Mouse (Mus musculus): Measurements from ENCODE around the gene Sppl2b.

DNA sequence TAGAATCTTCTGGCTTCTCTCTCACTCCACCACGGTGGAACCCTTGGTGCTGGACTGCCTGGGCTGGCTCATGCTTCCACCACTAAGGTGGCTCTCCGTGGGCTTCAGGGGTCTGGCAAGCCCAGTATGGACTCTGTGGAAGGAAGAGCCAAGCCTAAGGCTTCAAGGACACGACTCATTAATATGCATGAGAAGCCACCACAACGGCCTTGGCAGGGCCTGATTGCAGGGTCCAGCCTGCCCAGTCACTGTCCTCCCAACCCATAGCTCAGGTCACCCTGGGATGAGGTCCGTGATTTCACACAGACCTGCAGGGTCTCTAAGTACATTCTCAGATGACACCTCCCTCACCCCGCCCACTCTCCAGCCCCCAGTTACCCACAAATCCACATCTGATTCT lies 15.2 kb upstream of the Sppl2b start:
- TF ChIP-seq CTCF (IDR thresholded peaks at IDR 0.05; ENCODE audit: extremely low read depth, insufficient read depth, insufficient read length, insufficient replicate concordance): no peak
- no peak for TF ChIP-seq POLR2A (IDR thresholded peaks at IDR 0.05; ENCODE audit: low read depth, low read length)
